Mouse (Mus musculus): ENCODE measurements around the gene Pigx.

GRCm38 (mm10) chr16:32059840-32060523 is 39.6 kb downstream of the Pigx start:
- TF ChIP-seq POLR2A (IDR thresholded peaks at IDR 0.05; ENCODE audit: low read depth, low read length), result no peak
- TF ChIP-seq CTCF (conservative IDR thresholded peaks at IDR 0.05; ENCODE audit: insufficient read depth, insufficient read length, low read depth, low read length), result no peak

Data from kidney, adult 2 months (tissue).